Mouse (Mus musculus) hematopoietic multipotent progenitor cell, adult 10-12 weeks (in vitro differentiated cells): ENCODE data around the gene Amph. TPM values are rescaled to one million over a fixed set of nuclear protein-coding genes. Genes with fewer than 3 reads are reported as not detected.

ENCODE experiments used
- polyA plus RNA-seq: library from polyadenylated mRNA; stranded (reverse); fragments of >175 nt; gene quantifications from 2 replicates; pipeline ENCODE4 v1.2.3, GENCODE M21; 2012; ENCODE audit warnings: low replicate concordance

Amph gene
- not detected in 2 replicates for polyA plus RNA-seq

GRCm38 (mm10) chr13:18948171-18949028 is at the start of gene Amph:
TSS of gene Amph (plus strand) at chr13:18948205.

Other genes with a start within 250 kb of the Amph start
- 1.3 and 3.1 TPM in 2 replicates for gene Vps41, start 230.9 kb upstream of the Amph start, polyA plus RNA-seq